Comparison of ENCODE assay signal across 15 mouse cellular contexts in genomic region chr5:75761459-75762310, GRCm38 (mm10).
DNase-seq lines count a peak whose midpoint lies in the region; ATAC-seq and TF ChIP-seq lines count a peak whose summit lies in the region.
"Had no signal": no experiment of that assay in that cellular context is flagged by ENCODE, and none has a peak within 500 bp of the region (broad histone marks: within the 10 kb centered on the region; RNA-seq: fewer than 3 reads in every experiment).

No protein-coding gene starts in this region.

- peak; percentile 88 for ATAC-seq in heart, embryonic 12.5 days (ENCODE audit: insufficient number of reproducible peaks, low FRiP score)
- peak; percentile 85 for ATAC-seq in intestine, postnatal 0 days
- ATAC-seq in stomach, embryonic 16.5 days (ENCODE audit: insufficient read depth, low FRiP score), result peak; percentile 64; the same call in 1 of the 2 replicates
- no peak for ATAC-seq in inflammation-experienced regulatory T-cells, adult 6 months
- ATAC-seq: forebrain, embryonic 14.5 days had no signal

- WGBS in heart, embryonic 12.5 days, result 40% methylated on average over 11 of the region's 11 CpGs
- WGBS in intestine, postnatal 0 days, result 36% methylated on average over 11 of the region's 11 CpGs
- WGBS in stomach, embryonic 16.5 days, result 53% methylated on average over 11 of the region's 11 CpGs

- H3K27ac ChIP-seq in heart, embryonic 12.5 days (ENCODE audit: poor library complexity, severe bottlenecking), result 0 out of 2 replicates have a peak overlapping the region, but pooled peaks have one; percentile 25
- H3K27ac ChIP-seq in intestine, postnatal 0 days (ENCODE audit: low read depth, low read length), result no peak overlapping the region
- H3K27ac ChIP-seq in stomach, embryonic 16.5 days (ENCODE audit: low read length), result no peak overlapping the region
- H3K27ac ChIP-seq: embryonic facial prominence, embryonic 10.5 days; midbrain, embryonic 12.5 days had no signal

- no peak for TF ChIP-seq CTCF in intestine, postnatal 0 days (IDR thresholded peaks at IDR 0.05; ENCODE audit: low read depth)

- peak overlapping the region; percentile 40 for H3K4me2 ChIP-seq in heart, embryonic 12.5 days
- peak overlapping the region; percentile 43 for H3K4me2 ChIP-seq in intestine, postnatal 0 days (replicated peaks; ENCODE audit: low read depth)
- H3K4me2 ChIP-seq in stomach, embryonic 16.5 days (ENCODE audit: low read depth, low read length), result no peak overlapping the region
- H3K4me2 ChIP-seq: midbrain, embryonic 12.5 days had no signal

- no peak overlapping the region for H3K4me3 ChIP-seq in heart, embryonic 12.5 days
- H3K4me3 ChIP-seq in intestine, postnatal 0 days (ENCODE audit: low read depth, low read length), result no peak overlapping the region
- no peak overlapping the region for H3K4me3 ChIP-seq in stomach, embryonic 16.5 days (replicated peaks; ENCODE audit: low read length)
- H3K4me3 ChIP-seq: embryonic facial prominence, embryonic 10.5 days; midbrain, embryonic 12.5 days had no signal

- peaks cover 25% of the 10 kb centered on the region for H3K4me1 ChIP-seq in heart, embryonic 12.5 days (replicated peaks)
- no peaks in the 10 kb centered on the region for H3K4me1 ChIP-seq in intestine, postnatal 0 days (replicated peaks; ENCODE audit: control insufficient read depth, insufficient read depth, low read length)
- H3K4me1 ChIP-seq in stomach, embryonic 16.5 days (ENCODE audit: control insufficient read depth, insufficient read depth, low read length), result peaks cover 6% of the 10 kb centered on the region; the same call in 1 of the 2 replicates

- intact Hi-C loops in heart, postnatal 14 days (cut with DNase I), result loop anchor here (2.0 kb wide), 1 partner anchor 47 kb away; no protein-coding TSS in a partner anchor

- no peak overlapping the region for H3K9ac ChIP-seq in heart, embryonic 12.5 days
- no peak overlapping the region for H3K9ac ChIP-seq in intestine, postnatal 0 days (ENCODE audit: low read depth, low read length)
- no peak overlapping the region for H3K9ac ChIP-seq in stomach, embryonic 16.5 days (ENCODE audit: low read length)
- H3K9ac ChIP-seq: midbrain, embryonic 12.5 days had no signal

- peaks cover 9% of the 10 kb centered on the region; the same call in 1 of the 2 replicates for H3K27me3 ChIP-seq in heart, embryonic 12.5 days (replicated peaks)
- H3K27me3 ChIP-seq in intestine, postnatal 0 days (replicated peaks; ENCODE audit: control insufficient read depth, insufficient read depth, low read length), result no peaks in the 10 kb centered on the region
- no peaks in the 10 kb centered on the region for H3K27me3 ChIP-seq in stomach, embryonic 16.5 days (ENCODE audit: control insufficient read depth, insufficient read depth, low read length)
- H3K27me3 ChIP-seq: midbrain, embryonic 12.5 days had no signal

- peaks cover 3% of the 10 kb centered on the region; the same call in 1 of the 2 replicates for H3K9me3 ChIP-seq in heart, embryonic 12.5 days (replicated peaks)
- no peaks in the 10 kb centered on the region for H3K9me3 ChIP-seq in intestine, postnatal 0 days (ENCODE audit: control insufficient read depth)
- no peaks in the 10 kb centered on the region for H3K9me3 ChIP-seq in stomach, embryonic 16.5 days (replicated peaks; ENCODE audit: control insufficient read depth, low read length)
- H3K9me3 ChIP-seq: embryonic facial prominence, embryonic 10.5 days; midbrain, embryonic 12.5 days had no signal

- no peaks in the 10 kb centered on the region for H3K36me3 ChIP-seq in heart, embryonic 12.5 days
- H3K36me3 ChIP-seq in intestine, postnatal 0 days (ENCODE audit: control insufficient read depth, insufficient read depth), result no peaks in the 10 kb centered on the region
- no peaks in the 10 kb centered on the region for H3K36me3 ChIP-seq in stomach, embryonic 16.5 days (ENCODE audit: control insufficient read depth, insufficient read depth, low read length)
- H3K36me3 ChIP-seq: embryonic facial prominence, embryonic 10.5 days; midbrain, embryonic 12.5 days had no signal

- no peak for DNase-seq in heart, postnatal 14 days
- peak; percentile 9 for DNase-seq in lung, postnatal 36 days
- DNase-seq in lung, adult 18-20 months, result no peak
- DNase-seq in spleen, adult 18-20 months, result no peak
- DNase-seq: cerebellum, adult 11-12 months; gastrocnemius, postnatal 10 days; left cerebral cortex, postnatal 4 days; right cerebral cortex, postnatal 14 days had no signal
